Mouse (Mus musculus) lung, embryonic 15.5 days (tissue): Measurements from ENCODE around the gene Sfn. TPM values are rescaled to one million over a fixed set of nuclear protein-coding genes. Genes with fewer than 3 reads are reported as not detected.

Source experiments
- ATAC-seq: fragments of 200-750 bp; cut with Nextera tagmentation; 2 replicates; pipeline ENCODE4 v1.8.0; 2017; ENCODE audit warnings: moderate number of reproducible peaks, borderline replicate concordance; ENCODE audit not compliant: low FRiP score, low TSS enrichment; ENCODE audit errors: extremely low read depth
- H3K27ac ChIP-seq: fragments of 300-500 bp; sonication (generic); 2 replicates; pipeline ENCODE4 v1.5.1; 2015; ENCODE audit warnings: moderate library complexity, mild to moderate bottlenecking, inconsistent platforms
- H3K27me3 ChIP-seq: fragments of 300-500 bp; sonication (generic); 2 replicates; pipeline ENCODE4 v1.6.1; 2015; ENCODE audit warnings: inconsistent platforms
- H3K36me3 ChIP-seq: fragments of 300-500 bp; sonication (generic); 2 replicates; pipeline ENCODE4 v1.6.1; 2015; ENCODE audit warnings: inconsistent platforms
- H3K4me1 ChIP-seq: fragments of 300-500 bp; sonication (generic); 2 replicates; pipeline ENCODE4 v1.6.1; 2015; ENCODE audit warnings: inconsistent platforms
- H3K4me2 ChIP-seq: fragments of 300-500 bp; sonication (generic); 2 replicates; pipeline ENCODE4 v1.6.1; 2015; ENCODE audit warnings: inconsistent platforms, mild to moderate bottlenecking, moderate library complexity
- H3K4me3 ChIP-seq: fragments of 300-500 bp; sonication (generic); 2 replicates; pipeline ENCODE4 v1.5.1; 2015; ENCODE audit warnings: mild to moderate bottlenecking, inconsistent platforms
- H3K9ac ChIP-seq: fragments of 300-500 bp; sonication (generic); 2 replicates; pipeline ENCODE4 v1.6.1; 2015; ENCODE audit warnings: inconsistent platforms
- H3K9me3 ChIP-seq: fragments of 300-500 bp; sonication (generic); 2 replicates; pipeline ENCODE4 v1.6.1; 2016; ENCODE audit warnings: inconsistent platforms
- WGBS: fragments of 180-500 bp; shearing (Covaris S2); methylation state at CpG from one replicate; pipeline ENCODE4 v1.1.7; 2015; 5-methylcytosine and 5-hydroxymethylcytosine counted together
- polyA plus RNA-seq: library from polyadenylated mRNA; unstranded; fragments of >200 nt; fragmentation: Nextera tagmentation; extraction: Ambion mirVana; gene quantifications from 2 replicates; pipeline ENCODE4 v1.2.1, GENCODE M21; 2015

Gene Sfn
- polyA plus RNA-seq, 1 experiment from 2014 or later = 20.9 TPM

GRCm38 (mm10) chr4:133619473-133620136, 17.6 kb upstream of the Sfn start:
- WGBS = 64% methylated on average over 4 of the region's 4 CpGs
- H3K9ac ChIP-seq = no peak overlapping the region
- H3K27ac ChIP-seq = no peak overlapping the region
- peaks cover 5% of the 10 kb centered on the region; the same call in 1 of the 2 replicates for H3K4me1 ChIP-seq
- H3K4me3 ChIP-seq = no peak overlapping the region
- no peaks in the 10 kb centered on the region for H3K27me3 ChIP-seq
- ATAC-seq = no peak
- no peaks in the 10 kb centered on the region for H3K9me3 ChIP-seq
- H3K36me3 ChIP-seq = peaks cover 13% of the 10 kb centered on the region
- no peak overlapping the region for H3K4me2 ChIP-seq

GRCm38 (mm10) chr4:133617936-133618335, 16.0 kb upstream of the Sfn start:
- Histone ChIP-seq H3K9ac (no peak overlapping the region), H3K4me2 (no peak overlapping the region), H3K4me3 (no peak overlapping the region), H3K27me3 (no peaks in the 10 kb centered on the region), H3K9me3 (no peaks in the 10 kb centered on the region), H3K27ac (no peak overlapping the region), H3K4me1 (peaks cover 7% of the 10 kb centered on the region; the same call in 1 of the 2 replicates), H3K36me3 (peaks cover 14% of the 10 kb centered on the region)
- 91% methylated on average over 11 of the region's 11 CpGs for WGBS
- no peak for ATAC-seq

- Histone ChIP-seq H3K36me3 (peaks cover 26% of the 10 kb centered on the region), H3K4me3 (no peak overlapping the region), H3K4me2 (no peak overlapping the region), H3K4me1 (peaks cover 7% of the 10 kb centered on the region; the same call in 1 of the 2 replicates), H3K9ac (no peak overlapping the region), H3K27ac (peak overlapping the region; percentile 44; the same call in 1 of the 2 replicates), H3K27me3 (no peaks in the 10 kb centered on the region), H3K9me3 (no peaks in the 10 kb centered on the region)
- ATAC-seq = no peak
- 74% methylated on average over 10 of the region's 10 CpGs for WGBS
Observed at GRCm38 (mm10) chr4:133615416-133615815, 13.4 kb upstream of the Sfn start.

GRCm38 (mm10) chr4:133614274-133614761, 12.3 kb upstream of the Sfn start:
- ATAC-seq = 0 out of 2 replicates have a peak, but pooled peaks have one; percentile 21
- no peak overlapping the region for H3K27ac ChIP-seq
- WGBS = 81% methylated on average over 8 of the region's 8 CpGs
- no peaks in the 10 kb centered on the region for H3K27me3 ChIP-seq
- H3K4me1 ChIP-seq = peaks cover 7% of the 10 kb centered on the region; the same call in 1 of the 2 replicates
- H3K9ac ChIP-seq = no peak overlapping the region
- no peak overlapping the region for H3K4me3 ChIP-seq
- H3K36me3 ChIP-seq = peaks cover 26% of the 10 kb centered on the region
- H3K4me2 ChIP-seq = no peak overlapping the region
- H3K9me3 ChIP-seq = no peaks in the 10 kb centered on the region

- Histone ChIP-seq H3K36me3 (peaks cover 26% of the 10 kb centered on the region), H3K27me3 (no peaks in the 10 kb centered on the region), H3K4me3 (no peak overlapping the region)
Observed at GRCm38 (mm10) chr4:133613867-133614266, 11.9 kb upstream of the Sfn start.

GRCm38 (mm10) chr4:133613026-133613425, 11.1 kb upstream of the Sfn start:
- WGBS = 92% methylated on average over 8 of the region's 8 CpGs
- H3K36me3 ChIP-seq = peaks cover 29% of the 10 kb centered on the region

More at GRCm38 (mm10) chr4:133613867-133614266, 11.9 kb upstream of the Sfn start:
- whole genome bisulfite sequencing = 82% methylated on average over 4 of the region's 4 CpGs
- H3K9me3 ChIP-seq = no peaks in the 10 kb centered on the region
- H3K4me1 ChIP-seq = peaks cover 7% of the 10 kb centered on the region; the same call in 1 of the 2 replicates
- H3K4me2 ChIP-seq = no peak overlapping the region
- H3K27ac ChIP-seq = no peak overlapping the region
- H3K9ac ChIP-seq = no peak overlapping the region
- no peak for ATAC-seq

GRCm38 (mm10) chr4:133612416-133612815, 10.4 kb upstream of the Sfn start:
- Histone ChIP-seq H3K4me1 (peaks cover 7% of the 10 kb centered on the region; the same call in 1 of the 2 replicates), H3K9me3 (no peaks in the 10 kb centered on the region), H3K4me3 (no peak overlapping the region), H3K27me3 (no peaks in the 10 kb centered on the region), H3K9ac (no peak overlapping the region), H3K36me3 (peaks cover 24% of the 10 kb centered on the region), H3K4me2 (no peak overlapping the region), H3K27ac (no peak overlapping the region)
- no peak for ATAC-seq
- WGBS = 95% methylated on average over 7 of the region's 7 CpGs

More at GRCm38 (mm10) chr4:133613026-133613425, 11.1 kb upstream of the Sfn start:
- H3K9me3 ChIP-seq = no peaks in the 10 kb centered on the region
- H3K4me2 ChIP-seq = no peak overlapping the region
- H3K27me3 ChIP-seq = no peaks in the 10 kb centered on the region
- H3K4me3 ChIP-seq = no peak overlapping the region
- no peak for ATAC-seq
- H3K9ac ChIP-seq = no peak overlapping the region
- H3K4me1 ChIP-seq = peaks cover 7% of the 10 kb centered on the region; the same call in 1 of the 2 replicates
- H3K27ac ChIP-seq = no peak overlapping the region

- Histone ChIP-seq H3K27ac (no peak overlapping the region), H3K9me3 (no peaks in the 10 kb centered on the region), H3K27me3 (no peaks in the 10 kb centered on the region), H3K36me3 (peaks cover 24% of the 10 kb centered on the region), H3K4me3 (no peak overlapping the region), H3K9ac (no peak overlapping the region), H3K4me1 (peaks cover 7% of the 10 kb centered on the region; the same call in 1 of the 2 replicates), H3K4me2 (no peak overlapping the region)
- WGBS = 94% methylated on average over 5 of the region's 5 CpGs
- no peak for ATAC-seq
Observed at GRCm38 (mm10) chr4:133611815-133612214, 9.8 kb upstream of the Sfn start.

- Histone ChIP-seq H3K27ac (no peak overlapping the region), H3K9ac (no peak overlapping the region), H3K36me3 (peaks cover 21% of the 10 kb centered on the region), H3K4me2 (no peak overlapping the region), H3K9me3 (no peaks in the 10 kb centered on the region), H3K4me1 (peaks cover 9% of the 10 kb centered on the region), H3K4me3 (no peak overlapping the region), H3K27me3 (no peaks in the 10 kb centered on the region)
- ATAC-seq = no peak
- WGBS = 16% methylated on average over 6 of the region's 6 CpGs
Observed at GRCm38 (mm10) chr4:133609719-133610118, 7.8 kb upstream of the Sfn start.

GRCm38 (mm10) chr4:133607284-133607683, 5.3 kb upstream of the Sfn start:
- no peak for ATAC-seq

GRCm38 (mm10) chr4:133605330-133605729, 3.4 kb upstream of the Sfn start:
- Histone ChIP-seq H3K4me2 (no peak overlapping the region), H3K4me3 (no peak overlapping the region), H3K9ac (no peak overlapping the region), H3K4me1 (peaks cover 14% of the 10 kb centered on the region), H3K27ac (peak overlapping the region; percentile 72), H3K27me3 (peaks cover 21% of the 10 kb centered on the region), H3K9me3 (no peaks in the 10 kb centered on the region), H3K36me3 (peaks cover 10% of the 10 kb centered on the region; the same call in 1 of the 2 replicates)
- whole genome bisulfite sequencing = 49% methylated on average over 9 of the region's 9 CpGs
- ATAC-seq = peak; percentile 13; the same call in 1 of the 2 replicates

More at GRCm38 (mm10) chr4:133607284-133607683, 5.3 kb upstream of the Sfn start:
- H3K9me3 ChIP-seq = no peaks in the 10 kb centered on the region
- no peak overlapping the region for H3K4me3 ChIP-seq
- peaks cover 7% of the 10 kb centered on the region for H3K4me1 ChIP-seq
- H3K27me3 ChIP-seq = peaks cover 6% of the 10 kb centered on the region; the same call in 1 of the 2 replicates
- H3K27ac ChIP-seq = no peak overlapping the region
- WGBS = 72% methylated on average over 10 of the region's 10 CpGs
- no peak overlapping the region for H3K4me2 ChIP-seq
- peaks cover 16% of the 10 kb centered on the region for H3K36me3 ChIP-seq
- no peak overlapping the region for H3K9ac ChIP-seq

GRCm38 (mm10) chr4:133604856-133605255, 2.9 kb upstream of the Sfn start:
- Histone ChIP-seq H3K9me3 (no peaks in the 10 kb centered on the region), H3K27ac (peak overlapping the region; percentile 72), H3K27me3 (peaks cover 26% of the 10 kb centered on the region), H3K9ac (no peak overlapping the region), H3K4me3 (no peak overlapping the region), H3K36me3 (peaks cover 10% of the 10 kb centered on the region; the same call in 1 of the 2 replicates), H3K4me2 (no peak overlapping the region), H3K4me1 (peaks cover 19% of the 10 kb centered on the region)
- WGBS = 67% methylated on average over 6 of the region's 6 CpGs
- ATAC-seq = no peak
